Mouse (Mus musculus) hindbrain, embryonic 14.5 days (tissue): Measurements from ENCODE around the gene Flywch1. TPM values are rescaled to one million over a fixed set of nuclear protein-coding genes. Genes with fewer than 3 reads are reported as not detected.

Source experiments
- ATAC-seq: fragments of 200-750 bp; cut with Nextera tagmentation; 2 replicates; pipeline ENCODE4 v1.8.0; 2017; ENCODE audit warnings: moderate number of reproducible peaks, mild to moderate bottlenecking, moderate TSS enrichment, moderate library complexity; ENCODE audit not compliant: low FRiP score
- DNase-seq: peaks from one replicate; pipeline ENCODE4 v3.0.0-alpha.2; 2015; ENCODE audit warnings: low spot score
- H3K27ac ChIP-seq: fragments of 300-500 bp; sonication (generic); 2 replicates; pipeline ENCODE4 v1.5.1; 2014; ENCODE audit warnings: mild to moderate bottlenecking, moderate library complexity
- H3K27me3 ChIP-seq: fragments of 300-500 bp; sonication (generic); 2 replicates; pipeline ENCODE4 v1.6.1; 2014; ENCODE audit warnings: mild to moderate bottlenecking, low read length, mixed read lengths; ENCODE audit not compliant: control insufficient read depth, insufficient read depth
- H3K36me3 ChIP-seq: fragments of 300-500 bp; sonication (generic); replicated peaks from 2 replicates; pipeline ENCODE4 v1.6.1; 2014; ENCODE audit not compliant: control insufficient read depth, insufficient read depth
- H3K4me1 ChIP-seq: fragments of 300-500 bp; sonication (generic); replicated peaks from 2 replicates; pipeline ENCODE4 v1.6.1; 2014; ENCODE audit warnings: antibody characterized with exemption, low read length, mixed read lengths; ENCODE audit not compliant: control insufficient read depth, insufficient read depth
- H3K4me2 ChIP-seq: fragments of 300-500 bp; sonication (generic); replicated peaks from 2 replicates; pipeline ENCODE4 v1.6.1; 2014; ENCODE audit warnings: mild to moderate bottlenecking, moderate library complexity
- H3K4me3 ChIP-seq: fragments of 300-500 bp; sonication (generic); replicated peaks from 2 replicates; pipeline ENCODE4 v1.5.1; 2014; ENCODE audit warnings: mild to moderate bottlenecking, low read length
- H3K9ac ChIP-seq: fragments of 300-500 bp; sonication (generic); 2 replicates; pipeline ENCODE4 v1.6.1; 2014
- H3K9me3 ChIP-seq: fragments of 300-500 bp; sonication (generic); 2 replicates; pipeline ENCODE4 v1.6.1; 2016; ENCODE audit warnings: low read length; ENCODE audit not compliant: control insufficient read depth
- WGBS: fragments of 180-500 bp; shearing (Covaris S2); extraction: QIAGEN DNeasy Blood & Tissue Kit; methylation state at CpG from one replicate; pipeline ENCODE4 v1.1.7; 2014; 5-methylcytosine and 5-hydroxymethylcytosine counted together
- polyA plus RNA-seq: library from polyadenylated mRNA; unstranded; fragments of >200 nt; fragmentation: Nextera tagmentation; extraction: Ambion mirVana; gene quantifications from 2 replicates; pipeline ENCODE4 v1.2.1, GENCODE M21; 2014

The Flywch1 gene
- polyA plus RNA-seq, 1 experiment from 2014 or later = 183 TPM

- DNase-seq = peak; percentile 65
- Histone ChIP-seq H3K27me3 (no peaks in the 10 kb centered on the region), H3K27ac (peak overlapping the region; percentile 70; the same call in 1 of the 2 replicates), H3K4me2 (peak overlapping the region; percentile 94), H3K9ac (peak overlapping the region; percentile 65), H3K9me3 (no peaks in the 10 kb centered on the region), H3K36me3 (no peaks in the 10 kb centered on the region), H3K4me3 (peak overlapping the region; percentile 95), H3K4me1 (peaks cover 3% of the 10 kb centered on the region; the same call in 1 of the 2 replicates)
- 0% methylated on average over 20 of the region's 20 CpGs for WGBS
- peak; percentile 80 for ATAC-seq
Measured at GRCm38 (mm10) chr17:23726758-23727142, 44.7 kb downstream of the Flywch1 start.

DNA sequence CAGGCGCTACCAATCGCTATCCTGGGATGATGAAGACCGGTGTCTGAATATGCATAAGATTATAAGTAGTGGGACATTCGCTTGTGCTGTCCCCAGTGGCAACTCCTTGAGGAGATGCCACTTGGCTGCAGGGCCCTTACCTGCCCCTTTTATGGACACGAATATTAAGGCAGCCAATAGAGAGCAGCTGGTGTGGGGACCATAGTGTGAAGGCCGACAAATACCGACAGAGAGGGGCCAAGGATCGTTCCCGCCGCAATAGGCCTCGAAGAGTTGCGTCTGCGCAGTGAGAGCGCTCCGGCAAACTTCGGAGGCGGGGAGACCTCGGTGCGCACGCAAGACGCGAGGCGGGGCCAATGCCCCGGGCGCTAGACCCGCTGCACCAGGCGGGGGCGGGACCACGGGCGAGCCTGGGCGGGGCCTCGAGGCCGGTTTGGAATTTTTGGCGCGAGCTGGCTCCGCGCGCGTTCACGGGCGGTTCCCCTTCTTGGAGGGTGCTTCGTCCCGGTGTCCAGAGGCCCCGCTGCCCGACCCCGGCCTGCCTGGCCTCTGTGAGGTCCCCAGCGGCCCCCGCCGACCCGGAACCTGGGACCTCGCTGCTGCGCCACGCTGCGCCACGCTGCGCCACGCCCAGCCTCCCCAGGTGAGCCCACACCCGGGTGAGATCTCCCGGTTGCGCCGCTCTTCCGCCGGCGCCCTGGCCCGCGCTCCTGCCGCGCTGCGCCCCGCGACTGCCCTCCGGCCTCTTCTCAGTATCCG, 45.2 kb downstream of the Flywch1 start, which contains the start of gene Pkmyt1:
Pkmyt1 (plus strand) TSS at position 338 of the 759 bp plus-strand sequence.
- peaks cover 3% of the 10 kb centered on the region; the same call in 1 of the 2 replicates for H3K4me1 ChIP-seq
- peak within 1 kb of the TSS; percentile 95 for H3K4me3 ChIP-seq
- H3K27ac ChIP-seq = peak within 1 kb of the TSS; percentile 70
- DNase-seq (peak; percentile 95), ATAC-seq (peak; percentile 95)
- 2% methylated on average over 64 of the region's 73 CpGs for WGBS
- H3K9me3 ChIP-seq = no peaks in the 10 kb centered on the region
- no peaks in the 10 kb centered on the region for H3K36me3 ChIP-seq
- H3K27me3 ChIP-seq = no peaks in the 10 kb centered on the region
- peak within 1 kb of the TSS; percentile 65 for H3K9ac ChIP-seq
- peak within 1 kb of the TSS; percentile 94 for H3K4me2 ChIP-seq

GRCm38 (mm10) chr17:23725477-23725876, 45.9 kb downstream of the Flywch1 start:
- 67% methylated on average over 4 of the region's 4 CpGs for WGBS
- no peak for ATAC-seq
- peak overlapping the region; percentile 94 for H3K4me2 ChIP-seq

DNA sequence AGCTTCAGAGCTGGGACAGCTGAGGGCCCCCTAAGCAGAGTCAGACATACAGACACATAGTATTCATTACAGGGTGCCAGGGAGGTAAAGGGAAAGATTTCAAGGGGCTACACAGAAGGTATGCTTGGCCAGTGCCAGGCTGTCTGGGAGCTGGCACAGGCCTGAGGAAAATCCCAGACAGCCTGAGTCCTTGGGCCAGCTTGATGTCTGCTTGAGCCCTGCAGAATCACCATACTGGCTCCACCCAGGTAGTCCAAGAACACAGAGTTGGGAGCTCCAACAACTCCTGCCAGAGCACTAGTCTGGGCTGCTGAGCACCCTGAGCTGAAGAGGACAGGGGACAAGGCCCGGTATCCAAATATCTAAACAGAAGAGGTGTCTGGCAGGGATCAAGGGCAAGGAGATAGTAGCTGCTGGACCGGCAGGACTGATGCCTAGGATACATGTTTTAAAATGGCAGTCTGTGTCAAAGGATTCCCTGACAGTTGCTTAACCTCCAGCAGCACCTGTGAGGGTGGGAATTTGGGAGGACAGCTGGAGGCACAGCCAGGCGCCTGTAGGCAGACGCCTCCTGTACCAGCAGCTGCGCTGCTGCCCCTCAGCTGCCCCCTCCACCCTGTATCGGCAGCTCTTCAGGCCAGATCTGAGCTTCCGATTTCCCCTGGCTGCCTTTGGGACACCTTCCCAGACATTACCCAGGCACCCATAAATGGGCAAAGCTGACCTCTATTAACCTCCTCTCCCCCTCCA, 48.9 kb downstream of the Flywch1 start, which contains the start of gene 1520401A03Rik:
1520401A03Rik (minus strand) TSS at position 408 of the 750 bp plus-strand sequence.
- Histone ChIP-seq H3K36me3 (no peaks in the 10 kb centered on the region), H3K4me1 (peaks cover 3% of the 10 kb centered on the region; the same call in 1 of the 2 replicates), H3K4me2 (no peak within 1 kb of the TSS), H3K27me3 (no peaks in the 10 kb centered on the region), H3K4me3 (no peak within 1 kb of the TSS), H3K9me3 (no peaks in the 10 kb centered on the region), H3K27ac (no peak within 1 kb of the TSS), H3K9ac (no peak within 1 kb of the TSS)
- no peak for DNase-seq
- WGBS = 70% methylated on average over 7 of the region's 7 CpGs
- no peak for ATAC-seq

More at GRCm38 (mm10) chr17:23725477-23725876, 45.9 kb downstream of the Flywch1 start:
- H3K36me3 ChIP-seq = no peaks in the 10 kb centered on the region
- no peaks in the 10 kb centered on the region for H3K9me3 ChIP-seq
- H3K4me1 ChIP-seq = peaks cover 3% of the 10 kb centered on the region; the same call in 1 of the 2 replicates
- H3K27ac ChIP-seq = no peak overlapping the region
- H3K4me3 ChIP-seq = peak overlapping the region; percentile 95
- H3K27me3 ChIP-seq = no peaks in the 10 kb centered on the region
- DNase-seq = no peak
- peak overlapping the region; percentile 65 for H3K9ac ChIP-seq

GRCm38 (mm10) chr17:23721886-23722285, 49.5 kb downstream of the Flywch1 start:
- WGBS = 87% methylated on average over 2 of the region's 2 CpGs
- Histone ChIP-seq H3K4me1 (peaks cover 3% of the 10 kb centered on the region; the same call in 1 of the 2 replicates), H3K4me3 (no peak overlapping the region), H3K9ac (no peak overlapping the region), H3K36me3 (no peaks in the 10 kb centered on the region), H3K4me2 (no peak overlapping the region), H3K9me3 (no peaks in the 10 kb centered on the region), H3K27ac (no peak overlapping the region), H3K27me3 (no peaks in the 10 kb centered on the region)
- no peak for DNase-seq
- ATAC-seq = no peak

GRCm38 (mm10) chr17:23719455-23719854, 51.9 kb downstream of the Flywch1 start:
- no peak; the same call in 1 of the 2 replicates for ATAC-seq

GRCm38 (mm10) chr17:23717003-23717402, 54.4 kb downstream of the Flywch1 start:
- 50% methylated on average over 2 of the region's 2 CpGs for WGBS
- no peak for ATAC-seq
- H3K4me2 ChIP-seq = no peak overlapping the region
- no peaks in the 10 kb centered on the region for H3K4me1 ChIP-seq
- H3K9ac ChIP-seq = no peak overlapping the region
- H3K9me3 ChIP-seq = no peaks in the 10 kb centered on the region
- H3K36me3 ChIP-seq = no peaks in the 10 kb centered on the region
- no peaks in the 10 kb centered on the region for H3K27me3 ChIP-seq
- no peak overlapping the region for H3K4me3 ChIP-seq
- no peak for DNase-seq
- no peak overlapping the region for H3K27ac ChIP-seq

More at GRCm38 (mm10) chr17:23719455-23719854, 51.9 kb downstream of the Flywch1 start:
- Histone ChIP-seq H3K9ac (no peak overlapping the region), H3K4me3 (no peak overlapping the region), H3K36me3 (no peaks in the 10 kb centered on the region), H3K9me3 (no peaks in the 10 kb centered on the region), H3K4me1 (no peaks in the 10 kb centered on the region), H3K27ac (no peak overlapping the region), H3K27me3 (no peaks in the 10 kb centered on the region), H3K4me2 (no peak overlapping the region)
- WGBS = 33% methylated on average over 1 of the region's 1 CpGs
- no peak for DNase-seq

DNA sequence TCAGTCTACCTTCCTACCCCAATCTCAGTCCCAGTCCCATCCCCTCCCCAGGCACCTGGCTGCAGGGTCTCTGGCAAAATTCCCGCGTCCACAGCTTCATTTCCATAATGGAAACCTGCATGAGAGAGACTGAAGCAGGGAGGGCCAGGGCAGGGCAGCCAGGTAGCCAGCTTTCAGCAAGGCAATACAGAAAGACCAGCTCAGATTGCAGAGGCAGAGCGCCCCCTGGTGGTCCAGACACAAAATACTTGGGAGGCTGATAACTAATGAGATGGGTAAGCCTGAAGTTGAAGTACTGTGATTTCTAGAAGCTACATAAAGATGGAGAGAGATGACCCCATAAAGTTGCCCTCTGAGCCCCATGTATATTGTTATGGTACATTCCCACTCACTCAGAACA, 65.2 kb downstream of the Flywch1 start:
- Histone ChIP-seq H3K4me1 (no peaks in the 10 kb centered on the region), H3K36me3 (no peaks in the 10 kb centered on the region), H3K4me3 (no peak overlapping the region), H3K27me3 (peaks cover 19% of the 10 kb centered on the region; the same call in 1 of the 2 replicates), H3K9ac (no peak overlapping the region), H3K9me3 (no peaks in the 10 kb centered on the region), H3K4me2 (no peak overlapping the region), H3K27ac (no peak overlapping the region)
- DNase-seq (peak; percentile 85), ATAC-seq (peak; percentile 47)
- WGBS = 0% methylated on average over 3 of the region's 3 CpGs

DNA sequence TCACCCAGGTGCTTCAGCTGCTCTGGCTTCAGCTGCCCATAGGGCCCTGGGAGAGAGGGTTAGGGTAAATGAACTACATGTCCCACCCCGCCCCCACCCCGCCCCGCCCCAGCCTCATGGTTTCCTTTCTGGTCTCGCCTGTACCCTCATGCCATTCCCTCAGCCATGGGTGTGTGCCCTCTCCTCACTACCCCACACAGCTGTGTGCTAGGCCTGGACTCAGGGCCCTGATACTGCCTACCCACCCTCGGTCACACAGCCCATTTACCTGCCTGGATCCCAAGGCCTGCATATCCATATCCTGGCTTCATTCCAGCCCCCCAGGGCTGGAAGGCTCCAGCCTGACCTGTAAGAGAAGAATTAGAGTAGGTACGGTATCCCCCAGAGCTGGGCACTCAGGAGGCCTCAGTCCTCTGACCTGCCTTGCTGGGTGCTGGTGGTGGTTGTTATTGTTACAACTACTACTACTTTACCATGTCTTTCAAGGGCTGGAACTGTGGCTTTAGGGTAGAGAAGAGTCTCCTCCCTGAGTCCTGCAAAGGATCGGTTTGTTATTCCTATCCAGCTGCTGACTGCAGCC, 65.8 kb downstream of the Flywch1 start:
- DNase-seq = no peak
- H3K4me3 ChIP-seq = no peak overlapping the region
- 0 out of 2 replicates have a peak, but pooled peaks have one; percentile 28 for ATAC-seq
- 81% methylated on average over 7 of the region's 7 CpGs for WGBS
- no peak overlapping the region for H3K4me2 ChIP-seq
- peaks cover 23% of the 10 kb centered on the region; the same call in 1 of the 2 replicates for H3K27me3 ChIP-seq
- H3K9ac ChIP-seq = no peak overlapping the region
- H3K4me1 ChIP-seq = no peaks in the 10 kb centered on the region
- H3K9me3 ChIP-seq = no peaks in the 10 kb centered on the region
- no peak overlapping the region for H3K27ac ChIP-seq
- H3K36me3 ChIP-seq = no peaks in the 10 kb centered on the region
